Mouse (Mus musculus) bone marrow macrophage, adult 2 months (primary cell): ENCODE results near the gene Pias4. TPM values are rescaled to one million over a fixed set of nuclear protein-coding genes. Genes with fewer than 3 reads are reported as not detected.
A peak's percentile ranks its signal among the peaks of the same experiment; 100 is the strongest.
"Not testable (repeated sequence)": the region's sequence is repeated elsewhere in the genome, so short reads cannot be mapped to it uniquely, and the experiment has no call there.

Source experiments
- H3K27ac ChIP-seq: 2 replicates; pipeline ENCODE4 v1.5.1; 2012; ENCODE audit warnings: low read depth, low read length; ENCODE audit not compliant: insufficient read depth
- H3K4me1 ChIP-seq: 2 replicates; pipeline ENCODE4 v1.6.1; 2012; ENCODE audit warnings: low read length; ENCODE audit not compliant: control insufficient read depth, insufficient read depth
- H3K4me3 ChIP-seq: 2 replicates; pipeline ENCODE4 v1.5.1; 2012; ENCODE audit warnings: mild to moderate bottlenecking, low read length, moderate library complexity; ENCODE audit not compliant: insufficient read depth
- CTCF ChIP-seq: IDR thresholded peaks from 2 replicates; pipeline ENCODE4 v1.5.1; 2012; ENCODE audit warnings: low read depth, mild to moderate bottlenecking, low read length, moderate library complexity
- POLR2A ChIP-seq: IDR thresholded peaks from 2 replicates; pipeline ENCODE4 v1.6.1; 2012; ENCODE audit warnings: mild to moderate bottlenecking, low read depth, low read length, borderline replicate concordance
- polyA plus RNA-seq: library from polyadenylated mRNA; stranded (reverse); fragments of >200 nt; gene quantifications from 2 replicates; pipeline ENCODE4 v1.2.4, GENCODE M21; 2012; ENCODE audit not compliant: missing spikeins, insufficient read depth, insufficient read length

Pias4 gene
- polyA plus RNA-seq, result 21.9 and 28.2 TPM in 2 replicates

- H3K4me1 ChIP-seq, result peaks cover 10% of the 10 kb centered on the region
- TF ChIP-seq CTCF (no peak), POLR2A (no peak)
- H3K4me3 ChIP-seq, result peak within 1 kb of the TSS; percentile 92
- peak within 1 kb of the TSS; percentile 81 for H3K27ac ChIP-seq
Measured at GRCm38 (mm10) chr10:81167200-81168086, at the start of gene Pias4. TSS of gene Pias4 (minus strand) at chr10:81167923.

GRCm38 (mm10) chr10:81217267-81217666 is 49.5 kb upstream of the Pias4 start:
- H3K4me1 ChIP-seq, result peaks cover 12% of the 10 kb centered on the region
- not testable (repeated sequence) for H3K27ac ChIP-seq, H3K4me3 ChIP-seq
- TF ChIP-seq CTCF, result peak; percentile 29; the same call in 1 of the 2 replicates

GRCm38 (mm10) chr10:81216810-81217209 is 49.1 kb upstream of the Pias4 start:
- Histone ChIP-seq H3K27ac (no peak overlapping the region), H3K4me3 (no peak overlapping the region), H3K4me1 (peaks cover 7% of the 10 kb centered on the region)
- no peak for TF ChIP-seq CTCF
- TF ChIP-seq POLR2A, result no peak

GRCm38 (mm10) chr10:81216260-81216659 is 48.5 kb upstream of the Pias4 start:
- peaks cover 3% of the 10 kb centered on the region for H3K4me1 ChIP-seq
- H3K27ac ChIP-seq, result no peak overlapping the region
- H3K4me3 ChIP-seq, result no peak overlapping the region
- TF ChIP-seq POLR2A (no peak), CTCF (no peak)

- no peak for TF ChIP-seq CTCF
- no peak for TF ChIP-seq POLR2A
- no peak overlapping the region for H3K27ac ChIP-seq
- H3K4me3 ChIP-seq, result no peak overlapping the region
- no peaks in the 10 kb centered on the region for H3K4me1 ChIP-seq
Measured at GRCm38 (mm10) chr10:81210154-81210553, 42.4 kb upstream of the Pias4 start.

GRCm38 (mm10) chr10:81204137-81204536 is 36.4 kb upstream of the Pias4 start:
- no peaks in the 10 kb centered on the region for H3K4me1 ChIP-seq
- H3K4me3 ChIP-seq, result no peak overlapping the region
- no peak for TF ChIP-seq POLR2A
- no peak for TF ChIP-seq CTCF
- H3K27ac ChIP-seq, result no peak overlapping the region

- TF ChIP-seq CTCF (no peak), POLR2A (no peak)
- no peak overlapping the region for H3K27ac ChIP-seq
- H3K4me3 ChIP-seq, result no peak overlapping the region
- no peaks in the 10 kb centered on the region for H3K4me1 ChIP-seq
Measured at GRCm38 (mm10) chr10:81202978-81203720, 35.4 kb upstream of the Pias4 start.

- Histone ChIP-seq H3K4me3 (no peak within 1 kb of the TSS), H3K27ac (no peak within 1 kb of the TSS), H3K4me1 (no peaks in the 10 kb centered on the region)
- no peak for TF ChIP-seq CTCF
- TF ChIP-seq POLR2A, result no peak
Measured at GRCm38 (mm10) chr10:81201807-81202758, 34.4 kb upstream of the Pias4 start, which contains the start of gene Nmrk2. TSS of gene Nmrk2 (minus strand) at chr10:81202051.

GRCm38 (mm10) chr10:81200605-81201287 is 33.0 kb upstream of the Pias4 start:
- no peaks in the 10 kb centered on the region for H3K4me1 ChIP-seq
- TF ChIP-seq POLR2A (no peak), CTCF (no peak)

More at GRCm38 (mm10) chr10:81200605-81201287, 33.0 kb upstream of the Pias4 start:
- Histone ChIP-seq H3K27ac (no peak overlapping the region), H3K4me3 (no peak overlapping the region)
